Mouse (Mus musculus): ENCODE measurements around the gene Antxr1. TPM values are rescaled to one million over a fixed set of nuclear protein-coding genes. Genes with fewer than 3 reads are reported as not detected.

The Antxr1 gene
- total and polyA plus RNA-seq, 3 experiments: 0.16 to 0.23 (median 0.21) TPM

DNA sequence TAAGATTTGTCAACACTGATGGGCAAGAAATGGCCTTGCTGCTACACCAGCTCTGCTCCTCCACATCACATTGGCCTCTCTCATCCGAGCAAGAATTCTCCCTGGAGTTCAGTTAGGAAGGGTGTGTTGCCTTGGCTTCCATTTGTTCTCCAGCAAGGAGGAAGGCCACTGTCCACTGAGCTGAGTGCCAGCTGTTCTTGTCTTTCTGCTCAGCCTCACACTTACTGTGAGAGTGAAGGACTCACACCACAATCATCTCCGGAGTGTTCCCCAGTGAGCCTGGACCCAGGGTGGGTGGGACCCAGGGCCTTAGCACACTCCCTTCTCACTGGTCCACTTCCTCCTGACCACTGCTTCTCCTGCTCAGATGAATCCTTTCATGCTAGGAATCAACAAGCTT lies 8.7 kb downstream of the Antxr1 start:
- Histone ChIP-seq H3K9me3 (replicated peaks; ENCODE audit: low read length) (no peaks in the 10 kb centered on the region), H3K9ac (ENCODE audit: insufficient read depth, low read depth) (no peak overlapping the region), H3K4me1 (ENCODE audit: control insufficient read depth in 1 of 2, insufficient read depth in 2 of 2) (no peaks in the 10 kb centered on the region), H3K79me2 (replicated peaks; ENCODE audit: control insufficient read depth, extremely low read depth, insufficient read depth, poor library complexity, severe bottlenecking) (no peaks in the 10 kb centered on the region), H3K4me2 (ENCODE audit: insufficient read depth, low read depth, poor library complexity, severe bottlenecking) (no peak overlapping the region), H3K4me3 (replicated peaks in 1 of 3; ENCODE audit: low read depth in 2 of 3, low read length in 2 of 3, poor library complexity in 1 of 3) (no peak overlapping the region), H3K27ac (ENCODE audit: insufficient read depth, low read depth) (no peak overlapping the region), H3K27me3 (replicated peaks) (no peaks in the 10 kb centered on the region), H3K36me3 (replicated peaks in 1 of 2; ENCODE audit: control insufficient read depth in 1 of 2, insufficient read depth in 1 of 2, low read length in 1 of 2) (no peaks in the 10 kb centered on the region)
- no peak for TF ChIP-seq NELFE (IDR thresholded peaks at IDR 0.05; ENCODE audit: low read depth, low read length)
- TF ChIP-seq KAT2A (IDR thresholded peaks at IDR 0.05; ENCODE audit: insufficient replicate concordance, low read length): no peak
- dilution Hi-C loops (cut with MboI; ENCODE audit: extremely low pct_ligation_motif_present, extremely low pct_unique_long_range_greater_than_20kb, low sequenced_read_pairs) (no loop called here), in situ Hi-C loops (cut with MboI; ENCODE audit: low pct_ligation_motif_present, low pct_unique_long_range_greater_than_20kb, low sequenced_read_pairs) (loop anchor here (5.0 kb wide), 1 partner anchor 225 kb away; the partner anchor contains the start of gene D6Ertd527e)
- no peak for DNase-seq (ENCODE audit: extremely low read depth)

- no peaks in the 10 kb centered on the region for H3K27me3 ChIP-seq (replicated peaks)
- no peak overlapping the region for H3K4me2 ChIP-seq (ENCODE audit: insufficient read depth, low read depth, poor library complexity, severe bottlenecking)
- no peaks in the 10 kb centered on the region for H3K36me3 ChIP-seq (replicated peaks in 1 of 2; ENCODE audit: control insufficient read depth in 1 of 2, insufficient read depth in 1 of 2, low read length in 1 of 2)
- H3K4me3 ChIP-seq (replicated peaks in 1 of 3; ENCODE audit: low read depth in 2 of 3, low read length in 2 of 3, poor library complexity in 1 of 3): no peak overlapping the region
- H3K4me1 ChIP-seq (ENCODE audit: control insufficient read depth in 1 of 2, insufficient read depth in 2 of 2): no peaks in the 10 kb centered on the region
- H3K9me3 ChIP-seq (replicated peaks; ENCODE audit: low read length): no peaks in the 10 kb centered on the region
- H3K79me2 ChIP-seq (replicated peaks; ENCODE audit: control insufficient read depth, extremely low read depth, insufficient read depth, poor library complexity, severe bottlenecking): no peaks in the 10 kb centered on the region
- no peak overlapping the region for H3K9ac ChIP-seq (ENCODE audit: insufficient read depth, low read depth)
- in situ Hi-C loops (cut with MboI; ENCODE audit: low pct_ligation_motif_present, low pct_unique_long_range_greater_than_20kb, low sequenced_read_pairs) (no loop called here), dilution Hi-C loops (cut with MboI; ENCODE audit: extremely low pct_ligation_motif_present, extremely low pct_unique_long_range_greater_than_20kb, low sequenced_read_pairs) (no loop called here)
- H3K27ac ChIP-seq (ENCODE audit: insufficient read depth, low read depth): no peak overlapping the region
- peak; percentile 67 for DNase-seq (ENCODE audit: extremely low read depth)
- no peak for TF ChIP-seq USF2 (conservative IDR thresholded peaks at IDR 0.05; ENCODE audit: low read depth, low read length)
- TF ChIP-seq NRF1 (IDR thresholded peaks at IDR 0.05; ENCODE audit: low read depth, low read length): no peak
- TF ChIP-seq BHLHE40 (IDR thresholded peaks at IDR 0.05; ENCODE audit: low read depth, low read length): no peak
- no peak for TF ChIP-seq USF1 (IDR thresholded peaks at IDR 0.05; ENCODE audit: low read depth, low read length)
- no peak for TF ChIP-seq POLR2AphosphoS2 (IDR thresholded peaks at IDR 0.05; ENCODE audit: low read depth, low read length)
- TF ChIP-seq MXI1 (IDR thresholded peaks at IDR 0.05; ENCODE audit: low read depth, low read length): no peak
- no peak for TF ChIP-seq UBTF (IDR thresholded peaks at IDR 0.05; ENCODE audit: low read depth, low read length)
- no peak for TF ChIP-seq ZKSCAN1 (IDR thresholded peaks at IDR 0.05; ENCODE audit: borderline replicate concordance, low read depth, low read length)
- TF ChIP-seq ZNF384 (IDR thresholded peaks at IDR 0.05; ENCODE audit: low read depth, low read length): no peak
- TF ChIP-seq HCFC1 (IDR thresholded peaks at IDR 0.05; ENCODE audit: low read depth, low read length): no peak
- TF ChIP-seq SIN3A (IDR thresholded peaks at IDR 0.05; ENCODE audit: low read length): peak; percentile 38; the same call in 1 of the 2 replicates
- TF ChIP-seq CHD1 (IDR thresholded peaks at IDR 0.05; ENCODE audit: low read depth, low read length): no peak
- peak; percentile 92 for TF ChIP-seq SMC3 (IDR thresholded peaks at IDR 0.05; ENCODE audit: low read depth, low read length)
- TF ChIP-seq IRF4 (IDR thresholded peaks at IDR 0.05; ENCODE audit: low read depth, low read length): peak; percentile 27; the same call in 1 of the 2 replicates
- TF ChIP-seq CTCF (conservative IDR thresholded peaks at IDR 0.05 in 1 of 2, IDR thresholded peaks at IDR 0.05 in 1 of 2; ENCODE audit: low read depth in 2 of 2, low read length in 2 of 2): peak; percentile 57 to 90
- TF ChIP-seq MAX (IDR thresholded peaks at IDR 0.05; ENCODE audit: low read length): 0 out of 2 replicates have a peak, but pooled peaks have one; percentile 33
- TF ChIP-seq MAFK (IDR thresholded peaks at IDR 0.05; ENCODE audit: insufficient replicate concordance, low read length): no peak
- no peak for TF ChIP-seq RCOR1 (conservative IDR thresholded peaks at IDR 0.05; ENCODE audit: low read depth, low read length)
- TF ChIP-seq TBP (conservative IDR thresholded peaks at IDR 0.05; ENCODE audit: low read depth, low read length): no peak
- no peak for TF ChIP-seq E2F4 (IDR thresholded peaks at IDR 0.05; ENCODE audit: insufficient replicate concordance, low read depth, low read length)
- TF ChIP-seq ZMIZ1 (IDR thresholded peaks at IDR 0.05; ENCODE audit: low read depth, low read length): no peak
- no peak for TF ChIP-seq ETS1 (conservative IDR thresholded peaks at IDR 0.05; ENCODE audit: low read depth, low read length)
- peak; percentile 43; the same call in 1 of the 2 replicates for TF ChIP-seq NELFE (IDR thresholded peaks at IDR 0.05; ENCODE audit: low read depth, low read length)
- TF ChIP-seq POLR2A (IDR thresholded peaks at IDR 0.05; ENCODE audit: low read depth, low read length): no peak
- no peak for TF ChIP-seq JUN (IDR thresholded peaks at IDR 0.05; ENCODE audit: insufficient read depth, low read depth, low read length)
- 0 out of 2 replicates have a peak, but pooled peaks have one; percentile 15 for TF ChIP-seq MYC (IDR thresholded peaks at IDR 0.05; ENCODE audit: low read depth, low read length)
- TF ChIP-seq JUND (conservative IDR thresholded peaks at IDR 0.05; ENCODE audit: low read depth, low read length): 0 out of 2 replicates have a peak, but pooled peaks have one; percentile 19
- no peak for TF ChIP-seq TCF12 (IDR thresholded peaks at IDR 0.05; ENCODE audit: low read depth, low read length)
- TF ChIP-seq MEF2A (IDR thresholded peaks at IDR 0.05; ENCODE audit: borderline replicate concordance, low read depth, low read length): 0 out of 2 replicates have a peak, but pooled peaks have one; percentile 9
- TF ChIP-seq ELF1 (IDR thresholded peaks at IDR 0.05; ENCODE audit: low read depth, low read length): 0 out of 2 replicates have a peak, but pooled peaks have one; percentile 12
- peak; percentile 88 for TF ChIP-seq ZC3H11A (IDR thresholded peaks at IDR 0.05; ENCODE audit: low read depth, low read length)
- TF ChIP-seq CHD2 (IDR thresholded peaks at IDR 0.05; ENCODE audit: low read length): no peak
Observed at GRCm38 (mm10) chr6:87323381-87323780, 12.2 kb downstream of the Antxr1 start.
